Mouse (Mus musculus): ENCODE measurements around the gene Thada. TPM values are rescaled to one million over a fixed set of nuclear protein-coding genes. Genes with fewer than 3 reads are reported as not detected.
A peak's percentile ranks its signal among the peaks of the same experiment; 100 is the strongest.

Gene Thada
- polyA plus RNA-seq, 1 experiment: 9.4 TPM

GRCm38 (mm10) chr17:84213464-84213863, 252.5 kb downstream of the Thada start:
- Histone ChIP-seq H3K27ac (ENCODE audit: insufficient read depth, low read depth, low read length) (no peak overlapping the region), H3K4me3 (ENCODE audit: insufficient read depth, low read depth, low read length) (no peak overlapping the region), H3K36me3 (ENCODE audit: control insufficient read depth, insufficient read depth, low read length) (no peaks in the 10 kb centered on the region; the same call in 1 of the 2 replicates), H3K27me3 (replicated peaks; ENCODE audit: control insufficient read depth, insufficient read depth, low read length) (no peaks in the 10 kb centered on the region), H3K4me1 (ENCODE audit: control insufficient read depth, insufficient read depth, low read length) (no peaks in the 10 kb centered on the region)
- DNase-seq: no peak
- 85% methylated on average over 3 of the region's 3 CpGs for whole genome bisulfite sequencing
- TF ChIP-seq POLR2A (IDR thresholded peaks at IDR 0.05; ENCODE audit: low read depth, low read length): no peak
- no peak for TF ChIP-seq CTCF (conservative IDR thresholded peaks at IDR 0.05; ENCODE audit: insufficient read depth, insufficient read length, low read depth, low read length)

GRCm38 (mm10) chr17:84207611-84208010, 258.4 kb downstream of the Thada start:
- no peak overlapping the region for H3K4me3 ChIP-seq (ENCODE audit: insufficient read depth, low read depth, low read length)
- 96% methylated on average over 3 of the region's 3 CpGs for WGBS
- no peaks in the 10 kb centered on the region for H3K4me1 ChIP-seq (ENCODE audit: control insufficient read depth, insufficient read depth, low read length)
- no peak for DNase-seq
- no peaks in the 10 kb centered on the region; the same call in 1 of the 2 replicates for H3K36me3 ChIP-seq (ENCODE audit: control insufficient read depth, insufficient read depth, low read length)
- no peaks in the 10 kb centered on the region for H3K27me3 ChIP-seq (replicated peaks; ENCODE audit: control insufficient read depth, insufficient read depth, low read length)
- no peak for TF ChIP-seq CTCF (conservative IDR thresholded peaks at IDR 0.05; ENCODE audit: insufficient read depth, insufficient read length, low read depth, low read length)
- TF ChIP-seq POLR2A (IDR thresholded peaks at IDR 0.05; ENCODE audit: low read depth, low read length): no peak
- H3K27ac ChIP-seq (ENCODE audit: insufficient read depth, low read depth, low read length): no peak overlapping the region

GRCm38 (mm10) chr17:84206239-84206638, 259.8 kb downstream of the Thada start:
- no peaks in the 10 kb centered on the region for H3K27me3 ChIP-seq (replicated peaks; ENCODE audit: control insufficient read depth, insufficient read depth, low read length)
- no peak overlapping the region for H3K27ac ChIP-seq (ENCODE audit: insufficient read depth, low read depth, low read length)
- no peaks in the 10 kb centered on the region for H3K4me1 ChIP-seq (ENCODE audit: control insufficient read depth, insufficient read depth, low read length)
- DNase-seq: no peak
- H3K4me3 ChIP-seq (ENCODE audit: insufficient read depth, low read depth, low read length): no peak overlapping the region
- 85% methylated on average over 3 of the region's 3 CpGs for WGBS
- no peak for TF ChIP-seq CTCF (conservative IDR thresholded peaks at IDR 0.05; ENCODE audit: insufficient read depth, insufficient read length, low read depth, low read length)
- TF ChIP-seq POLR2A (IDR thresholded peaks at IDR 0.05; ENCODE audit: low read depth, low read length): no peak
- no peaks in the 10 kb centered on the region; the same call in 1 of the 2 replicates for H3K36me3 ChIP-seq (ENCODE audit: control insufficient read depth, insufficient read depth, low read length)

GRCm38 (mm10) chr17:84204962-84205361, 261.0 kb downstream of the Thada start:
- Histone ChIP-seq H3K27me3 (replicated peaks; ENCODE audit: control insufficient read depth, insufficient read depth, low read length) (no peaks in the 10 kb centered on the region), H3K4me1 (ENCODE audit: control insufficient read depth, insufficient read depth, low read length) (no peaks in the 10 kb centered on the region), H3K36me3 (ENCODE audit: control insufficient read depth, insufficient read depth, low read length) (no peaks in the 10 kb centered on the region; the same call in 1 of the 2 replicates), H3K4me3 (ENCODE audit: insufficient read depth, low read depth, low read length) (no peak overlapping the region), H3K27ac (ENCODE audit: insufficient read depth, low read depth, low read length) (no peak overlapping the region)
- 86% methylated on average over 5 of the region's 5 CpGs for WGBS
- TF ChIP-seq POLR2A (IDR thresholded peaks at IDR 0.05; ENCODE audit: low read depth, low read length): no peak
- TF ChIP-seq CTCF (conservative IDR thresholded peaks at IDR 0.05; ENCODE audit: insufficient read depth, insufficient read length, low read depth, low read length): no peak
- no peak for DNase-seq

- DNase-seq: peak; percentile 26
- H3K4me3 ChIP-seq (ENCODE audit: insufficient read depth, low read depth, low read length): no peak overlapping the region
- TF ChIP-seq CTCF (conservative IDR thresholded peaks at IDR 0.05; ENCODE audit: insufficient read depth, insufficient read length, low read depth, low read length) (no peak), POLR2A (IDR thresholded peaks at IDR 0.05; ENCODE audit: low read depth, low read length) (no peak)
- no peaks in the 10 kb centered on the region for H3K36me3 ChIP-seq (ENCODE audit: control insufficient read depth, insufficient read depth, low read length)
- no peaks in the 10 kb centered on the region for H3K4me1 ChIP-seq (ENCODE audit: control insufficient read depth, insufficient read depth, low read length)
- WGBS: 67% methylated on average over 7 of the region's 7 CpGs
- H3K27me3 ChIP-seq (replicated peaks; ENCODE audit: control insufficient read depth, insufficient read depth, low read length): no peaks in the 10 kb centered on the region
- H3K27ac ChIP-seq (ENCODE audit: insufficient read depth, low read depth, low read length): no peak overlapping the region
These were observed 262.7 kb downstream of the Thada start for GRCm38 (mm10) chr17:84203340-84203739.

GRCm38 (mm10) chr17:84201183-84201582, 264.8 kb downstream of the Thada start:
- TF ChIP-seq CTCF (conservative IDR thresholded peaks at IDR 0.05; ENCODE audit: insufficient read depth, insufficient read length, low read depth, low read length) (no peak), POLR2A (IDR thresholded peaks at IDR 0.05; ENCODE audit: low read depth, low read length) (no peak)
- Histone ChIP-seq H3K4me3 (ENCODE audit: insufficient read depth, low read depth, low read length) (no peak overlapping the region), H3K36me3 (ENCODE audit: control insufficient read depth, insufficient read depth, low read length) (no peaks in the 10 kb centered on the region), H3K27ac (ENCODE audit: insufficient read depth, low read depth, low read length) (no peak overlapping the region), H3K27me3 (replicated peaks; ENCODE audit: control insufficient read depth, insufficient read depth, low read length) (no peaks in the 10 kb centered on the region), H3K4me1 (ENCODE audit: control insufficient read depth, insufficient read depth, low read length) (no peaks in the 10 kb centered on the region)
- DNase-seq: no peak
- 94% methylated on average over 5 of the region's 5 CpGs for WGBS

GRCm38 (mm10) chr17:84197912-84198344, 268.1 kb downstream of the Thada start:
- TF ChIP-seq POLR2A (IDR thresholded peaks at IDR 0.05; ENCODE audit: low read depth, low read length) (no peak), CTCF (conservative IDR thresholded peaks at IDR 0.05; ENCODE audit: insufficient read depth, insufficient read length, low read depth, low read length) (no peak)
- DNase-seq: peak; percentile 69
- no peaks in the 10 kb centered on the region for H3K27me3 ChIP-seq (replicated peaks; ENCODE audit: control insufficient read depth, insufficient read depth, low read length)
- H3K27ac ChIP-seq (ENCODE audit: insufficient read depth, low read depth, low read length): no peak overlapping the region
- H3K4me3 ChIP-seq (ENCODE audit: insufficient read depth, low read depth, low read length): no peak overlapping the region
- H3K4me1 ChIP-seq (ENCODE audit: control insufficient read depth, insufficient read depth, low read length): no peaks in the 10 kb centered on the region
- WGBS: 39% methylated on average over 4 of the region's 4 CpGs
- H3K36me3 ChIP-seq (ENCODE audit: control insufficient read depth, insufficient read depth, low read length): no peaks in the 10 kb centered on the region
